Mouse (Mus musculus) midbrain, embryonic 10.5 days (tissue): ENCODE data around the gene Arpc3. TPM values are rescaled to one million over a fixed set of nuclear protein-coding genes. Genes with fewer than 3 reads are reported as not detected.
"Not testable (repeated sequence)": the region's sequence is repeated elsewhere in the genome, so short reads cannot be mapped to it uniquely, and the experiment has no call there.

Experiments
- DNase-seq: peaks from one replicate; pipeline ENCODE4 v3.0.0-alpha.2; 2017; ENCODE audit warnings: low spot score
- H3K27ac ChIP-seq: fragments of 300-500 bp; sonication (generic); replicated peaks from 2 replicates; pipeline ENCODE4 v1.5.1; 2016; ENCODE audit warnings: mild to moderate bottlenecking
- H3K27me3 ChIP-seq: fragments of 300-500 bp; sonication (generic); 2 replicates; pipeline ENCODE4 v1.6.1; 2016; ENCODE audit warnings: low read depth, mild to moderate bottlenecking; ENCODE audit not compliant: poor library complexity, severe bottlenecking
- H3K36me3 ChIP-seq: fragments of 300-500 bp; sonication (generic); 2 replicates; pipeline ENCODE4 v1.6.1; 2016; ENCODE audit warnings: mild to moderate bottlenecking, moderate library complexity
- H3K4me1 ChIP-seq: fragments of 300-500 bp; sonication (generic); 2 replicates; pipeline ENCODE4 v1.6.1; 2016
- H3K4me3 ChIP-seq: fragments of 300-500 bp; sonication (generic); 2 replicates; pipeline ENCODE4 v1.5.1; 2016; ENCODE audit warnings: mild to moderate bottlenecking, moderate library complexity
- H3K9me3 ChIP-seq: fragments of 300-500 bp; sonication (generic); replicated peaks from 2 replicates; pipeline ENCODE4 v1.6.1; 2016; ENCODE audit warnings: mild to moderate bottlenecking
- WGBS: fragments of 180-500 bp; shearing (Covaris S2); methylation state at CpG from one replicate; pipeline ENCODE4 v1.1.7; 2016; 5-methylcytosine and 5-hydroxymethylcytosine counted together
- polyA plus RNA-seq: library from polyadenylated mRNA; unstranded; fragments of >200 nt; fragmentation: Nextera tagmentation; extraction: Ambion mirVana; gene quantifications from 2 replicates; pipeline ENCODE4 v1.2.1, GENCODE M21; 2016

The Arpc3 gene
- polyA plus RNA-seq, 1 experiment from 2014 or later = 88.6 TPM

- Histone ChIP-seq H3K36me3 (peaks cover 82% of the 10 kb centered on the region), H3K4me3 (no peak overlapping the region), H3K9me3 (no peaks in the 10 kb centered on the region), H3K27me3 (no peaks in the 10 kb centered on the region), H3K4me1 (peaks cover 6% of the 10 kb centered on the region), H3K27ac (no peak overlapping the region)
- DNase-seq = no peak
- WGBS = 94% methylated on average over 5 of the region's 5 CpGs
Measured at GRCm38 (mm10) chr5:122451324-122451723, 59.6 kb downstream of the Arpc3 start.

- Histone ChIP-seq H3K27ac (no peak overlapping the region), H3K4me3 (no peak overlapping the region), H3K36me3 (peaks cover 82% of the 10 kb centered on the region), H3K4me1 (peaks cover 6% of the 10 kb centered on the region), H3K9me3 (no peaks in the 10 kb centered on the region), H3K27me3 (no peaks in the 10 kb centered on the region)
- 84% methylated on average over 7 of the region's 7 CpGs for WGBS
- no peak for DNase-seq
Measured at GRCm38 (mm10) chr5:122452194-122452593, 60.5 kb downstream of the Arpc3 start.

- H3K4me1 ChIP-seq = peaks cover 6% of the 10 kb centered on the region
- H3K27me3 ChIP-seq = no peaks in the 10 kb centered on the region
- no peaks in the 10 kb centered on the region for H3K9me3 ChIP-seq
- peaks cover 84% of the 10 kb centered on the region for H3K36me3 ChIP-seq
- H3K4me3 ChIP-seq = no peak overlapping the region
- no peak for DNase-seq
- H3K27ac ChIP-seq = no peak overlapping the region
- 93% methylated on average over 6 of the region's 6 CpGs for WGBS
Measured at GRCm38 (mm10) chr5:122453188-122453587, 61.5 kb downstream of the Arpc3 start.

- no peak for DNase-seq
- H3K9me3 ChIP-seq = no peaks in the 10 kb centered on the region
- peaks cover 87% of the 10 kb centered on the region for H3K36me3 ChIP-seq
- no peak overlapping the region for H3K27ac ChIP-seq
- no peaks in the 10 kb centered on the region for H3K27me3 ChIP-seq
- H3K4me1 ChIP-seq = peaks cover 6% of the 10 kb centered on the region
- WGBS = 91% methylated on average over 4 of the region's 4 CpGs
- no peak overlapping the region for H3K4me3 ChIP-seq
Measured at GRCm38 (mm10) chr5:122454442-122454841, 62.8 kb downstream of the Arpc3 start.

GRCm38 (mm10) chr5:122454883-122455282 is 63.2 kb downstream of the Arpc3 start:
- Histone ChIP-seq H3K4me3 (no peak overlapping the region), H3K9me3 (no peaks in the 10 kb centered on the region), H3K36me3 (peaks cover 90% of the 10 kb centered on the region), H3K27ac (no peak overlapping the region), H3K4me1 (peaks cover 2% of the 10 kb centered on the region), H3K27me3 (no peaks in the 10 kb centered on the region)
- DNase-seq = no peak
- 96% methylated on average over 3 of the region's 3 CpGs for WGBS

- H3K27ac ChIP-seq = no peak overlapping the region
Measured at GRCm38 (mm10) chr5:122455584-122455983, 63.9 kb downstream of the Arpc3 start.

GRCm38 (mm10) chr5:122457054-122457453 is 65.4 kb downstream of the Arpc3 start:
- H3K27ac ChIP-seq, H3K27me3 ChIP-seq, H3K9me3 ChIP-seq, DNase-seq, H3K4me3 ChIP-seq, H3K4me1 ChIP-seq: not testable (repeated sequence)
- H3K36me3 ChIP-seq = peaks cover 100% of the 10 kb centered on the region
- 87% methylated on average over 9 of the region's 9 CpGs for WGBS

More at GRCm38 (mm10) chr5:122455584-122455983, 63.9 kb downstream of the Arpc3 start:
- Histone ChIP-seq H3K36me3 (peaks cover 95% of the 10 kb centered on the region), H3K4me1 (no peaks in the 10 kb centered on the region), H3K4me3 (no peak overlapping the region), H3K9me3 (no peaks in the 10 kb centered on the region), H3K27me3 (no peaks in the 10 kb centered on the region)
- 99% methylated on average over 3 of the region's 3 CpGs for WGBS
- no peak for DNase-seq

GRCm38 (mm10) chr5:122458066-122458465 is 66.4 kb downstream of the Arpc3 start:
- Histone ChIP-seq H3K4me1 (no peaks in the 10 kb centered on the region), H3K36me3 (peaks cover 100% of the 10 kb centered on the region), H3K4me3 (no peak overlapping the region), H3K27ac (no peak overlapping the region), H3K27me3 (no peaks in the 10 kb centered on the region), H3K9me3 (no peaks in the 10 kb centered on the region)
- DNase-seq = no peak
- 98% methylated on average over 4 of the region's 4 CpGs for WGBS

GRCm38 (mm10) chr5:122459335-122459734 is 67.7 kb downstream of the Arpc3 start:
- H3K9me3 ChIP-seq = no peaks in the 10 kb centered on the region
- 95% methylated on average over 5 of the region's 5 CpGs for WGBS
- no peaks in the 10 kb centered on the region for H3K27me3 ChIP-seq
- no peak overlapping the region for H3K27ac ChIP-seq
- peaks cover 100% of the 10 kb centered on the region for H3K36me3 ChIP-seq
- H3K4me3 ChIP-seq = no peak overlapping the region
- no peaks in the 10 kb centered on the region for H3K4me1 ChIP-seq
- DNase-seq = no peak

- Histone ChIP-seq H3K27me3 (no peaks in the 10 kb centered on the region), H3K36me3 (peaks cover 100% of the 10 kb centered on the region), H3K4me3 (no peak overlapping the region), H3K27ac (no peak overlapping the region), H3K9me3 (no peaks in the 10 kb centered on the region), H3K4me1 (no peaks in the 10 kb centered on the region)
- WGBS = 93% methylated on average over 11 of the region's 11 CpGs
- no peak for DNase-seq
Measured at GRCm38 (mm10) chr5:122460656-122461055, 69.0 kb downstream of the Arpc3 start.

GRCm38 (mm10) chr5:122461431-122461830 is 69.8 kb downstream of the Arpc3 start:
- Histone ChIP-seq H3K27ac (no peak overlapping the region), H3K9me3 (no peaks in the 10 kb centered on the region), H3K36me3 (peaks cover 100% of the 10 kb centered on the region), H3K27me3 (no peaks in the 10 kb centered on the region), H3K4me1 (no peaks in the 10 kb centered on the region), H3K4me3 (no peak overlapping the region)
- WGBS = 97% methylated on average over 9 of the region's 9 CpGs
- no peak for DNase-seq

Other genes with a start within 250 kb of the Arpc3 start
- 320 and 339 TPM in 2 replicates for gene Ppp1cc, start 233.6 kb upstream of the Arpc3 start, polyA plus RNA-seq
- gene Hvcn1, start 185.1 kb upstream of the Arpc3 start, polyA plus RNA-seq = 17.7 TPM in 2 replicates
- 5.9 and 6.4 TPM in 2 replicates for gene Tctn1, start 127.4 kb upstream of the Arpc3 start, polyA plus RNA-seq
- gene Pptc7, start 107.5 kb upstream of the Arpc3 start, polyA plus RNA-seq = 7.3 and 7.7 TPM in 2 replicates
- gene Rad9b, start 37.6 kb upstream of the Arpc3 start, polyA plus RNA-seq = 9.5 and 11.5 TPM in 2 replicates
- gene Vps29, start 37.5 kb upstream of the Arpc3 start, polyA plus RNA-seq = 218 and 220 TPM in 2 replicates
- gene Gpn3, start 20.0 kb upstream of the Arpc3 start, polyA plus RNA-seq = 76.9 and 82.9 TPM in 2 replicates
- gene Fam216a, start 19.5 kb upstream of the Arpc3 start, polyA plus RNA-seq = 85.5 and 98.8 TPM in 2 replicates
- 53.9 and 57.7 TPM in 2 replicates for gene Anapc7, start 29.8 kb downstream of the Arpc3 start, polyA plus RNA-seq
- gene Atp2a2, start 110.3 kb downstream of the Arpc3 start, polyA plus RNA-seq = 37.0 and 37.7 TPM in 2 replicates
- gene Ift81, start 222.6 kb downstream of the Arpc3 start, polyA plus RNA-seq = 51.4 and 54.1 TPM in 2 replicates